Mouse (Mus musculus): ENCODE data around the gene Med16. TPM values are rescaled to one million over a fixed set of nuclear protein-coding genes. Genes with fewer than 3 reads are reported as not detected.
A peak's percentile ranks its signal among the peaks of the same experiment; 100 is the strongest.

The Med16 gene
- total RNA-seq, 2 experiments from 2014 or later = 39.6 to 43.8 TPM

DNA sequence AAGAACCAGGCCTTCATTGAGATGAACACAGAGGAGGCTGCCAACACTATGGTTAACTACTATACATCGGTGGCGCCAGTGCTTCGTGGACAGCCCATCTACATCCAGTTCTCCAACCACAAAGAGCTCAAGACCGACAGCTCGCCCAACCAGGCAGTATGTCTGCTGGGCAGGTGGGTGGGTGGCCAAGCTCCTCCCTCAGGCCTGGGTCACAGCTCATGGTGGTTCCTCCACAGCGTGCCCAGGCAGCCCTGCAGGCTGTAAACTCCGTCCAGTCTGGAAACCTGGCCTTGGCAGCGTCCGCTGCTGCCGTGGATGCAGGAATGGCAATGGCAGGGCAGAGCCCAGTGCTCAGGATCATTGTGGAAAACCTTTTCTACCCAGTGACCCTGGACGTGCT, 49.6 kb downstream of the Med16 start:
- peak; percentile 48 for DNase-seq

DNA sequence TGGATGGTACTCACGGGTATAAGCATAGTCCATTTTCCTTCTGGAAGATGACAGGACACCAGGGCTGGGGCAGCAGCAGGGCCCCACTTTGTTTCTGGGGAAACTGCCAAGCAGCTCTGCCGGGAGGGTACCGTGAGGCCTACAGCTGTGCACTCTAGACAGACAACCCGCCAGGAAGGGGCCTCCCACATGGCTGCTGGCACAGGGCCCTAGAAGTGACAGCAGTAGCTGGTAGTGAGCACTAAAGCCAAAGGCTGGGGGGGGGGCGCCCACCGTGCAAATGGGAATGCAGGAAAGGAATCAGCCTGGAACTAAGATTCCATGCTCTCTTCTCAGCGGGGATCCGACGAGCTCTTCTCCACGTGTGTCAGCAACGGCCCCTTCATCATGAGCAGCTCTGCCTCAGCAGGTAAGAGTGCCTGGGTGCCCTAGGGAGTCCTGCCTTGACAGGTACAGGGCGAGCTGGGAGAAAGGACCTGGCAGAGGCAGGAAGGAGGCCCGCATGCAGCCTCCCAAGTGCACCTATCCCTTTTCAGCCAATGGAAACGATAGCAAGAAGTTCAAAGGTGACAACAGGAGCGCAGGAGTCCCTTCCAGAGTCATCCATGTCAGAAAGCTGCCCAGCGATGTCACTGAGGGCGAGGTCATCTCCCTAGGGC, 50.2 kb downstream of the Med16 start:
- DNase-seq = peak; percentile 67

DNA sequence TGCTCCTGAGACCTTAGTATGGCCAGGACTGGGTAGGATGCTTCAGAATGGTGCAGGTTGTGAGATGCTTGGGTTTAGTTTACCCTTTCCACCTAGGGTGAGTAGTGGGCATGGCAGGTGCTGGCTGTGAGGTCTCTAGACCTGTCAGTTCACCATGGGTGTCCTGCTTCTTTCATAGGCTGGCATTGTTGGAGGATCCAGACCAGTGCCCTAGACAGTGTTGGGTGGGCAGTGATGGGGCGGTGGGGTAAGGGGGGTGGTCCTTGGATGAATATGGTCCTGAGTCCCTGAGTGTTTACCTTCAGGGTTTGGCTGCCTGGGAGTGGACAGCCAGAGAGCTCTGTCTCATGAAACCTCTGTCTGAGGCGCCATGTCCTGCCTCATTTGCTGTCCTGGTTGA, 50.8 kb downstream of the Med16 start:
- no peak for DNase-seq

DNA sequence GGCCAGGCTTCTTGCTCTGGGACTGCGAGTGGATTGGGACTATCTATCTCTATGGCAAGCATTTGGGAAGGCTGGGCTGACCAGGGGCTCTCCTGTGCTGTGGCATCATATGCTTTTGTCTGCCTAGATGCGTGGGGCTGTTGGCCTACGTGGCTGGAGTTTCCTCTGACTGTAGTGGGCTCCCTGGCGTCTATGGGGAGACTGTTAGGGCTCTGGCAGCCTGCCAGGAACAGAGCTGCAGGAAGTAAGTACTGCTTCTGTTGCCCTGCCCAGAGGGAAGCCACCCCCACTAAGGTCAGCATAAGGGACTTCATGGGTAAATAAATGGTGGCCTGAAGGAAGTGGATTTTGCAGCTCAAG, 51.3 kb downstream of the Med16 start:
- peak; percentile 65 for DNase-seq

DNA sequence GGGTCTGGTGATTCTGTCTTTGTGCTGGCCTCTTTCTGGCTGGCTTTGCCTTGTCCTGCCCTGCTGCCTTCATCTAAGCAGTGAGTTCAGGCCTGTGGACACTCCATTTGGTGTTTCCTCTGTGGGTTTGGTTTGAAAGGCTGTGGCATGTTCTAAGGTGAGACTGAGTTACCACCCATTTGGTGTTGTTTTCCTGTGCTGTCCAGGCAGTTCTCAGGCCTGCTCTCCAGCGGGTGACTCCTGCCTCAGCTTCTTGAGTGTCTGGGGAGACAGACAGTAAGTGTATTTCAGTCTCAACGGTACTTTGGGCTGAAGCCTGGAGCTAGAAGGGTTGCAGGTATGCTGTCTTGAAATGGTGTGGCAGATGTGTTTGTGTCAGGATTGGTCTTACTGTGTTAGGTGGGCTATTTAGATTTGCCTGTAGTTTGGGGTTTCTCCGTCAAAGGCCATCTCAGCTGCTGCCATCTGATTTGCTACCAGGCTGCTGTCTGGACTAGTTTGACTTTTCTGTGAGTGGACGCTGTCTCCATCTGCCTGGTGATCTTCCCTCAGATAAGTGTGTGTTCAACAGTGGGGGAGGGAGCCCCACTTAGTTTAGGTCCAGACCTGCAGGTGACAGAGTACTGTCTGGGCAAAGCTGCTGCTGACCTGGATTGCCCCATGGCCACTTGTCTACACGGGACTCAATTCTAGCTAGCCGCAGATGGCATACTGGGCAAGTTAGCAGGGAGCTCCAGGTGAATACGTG, 51.8 kb downstream of the Med16 start:
- no peak for DNase-seq

DNA sequence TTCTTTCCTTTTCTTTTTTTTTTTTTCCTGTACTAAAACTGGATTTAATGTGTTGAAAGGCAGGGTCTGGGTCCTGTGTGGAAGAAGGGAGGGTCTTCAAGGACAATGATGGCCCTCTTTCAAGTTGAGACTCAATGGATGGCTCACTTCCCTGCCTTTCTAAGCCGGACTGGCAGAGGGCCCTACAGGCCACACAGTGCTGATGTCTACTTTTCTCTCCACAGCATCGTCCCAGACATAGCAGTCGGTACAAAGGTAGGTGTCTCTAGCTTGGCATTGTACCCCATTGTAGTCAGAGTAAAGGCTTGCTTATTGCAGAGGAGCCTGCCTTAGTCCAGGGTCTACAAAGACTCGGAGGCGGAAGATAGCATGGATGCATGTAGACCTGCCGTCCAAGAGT, 52.4 kb downstream of the Med16 start:
- DNase-seq = no peak

DNA sequence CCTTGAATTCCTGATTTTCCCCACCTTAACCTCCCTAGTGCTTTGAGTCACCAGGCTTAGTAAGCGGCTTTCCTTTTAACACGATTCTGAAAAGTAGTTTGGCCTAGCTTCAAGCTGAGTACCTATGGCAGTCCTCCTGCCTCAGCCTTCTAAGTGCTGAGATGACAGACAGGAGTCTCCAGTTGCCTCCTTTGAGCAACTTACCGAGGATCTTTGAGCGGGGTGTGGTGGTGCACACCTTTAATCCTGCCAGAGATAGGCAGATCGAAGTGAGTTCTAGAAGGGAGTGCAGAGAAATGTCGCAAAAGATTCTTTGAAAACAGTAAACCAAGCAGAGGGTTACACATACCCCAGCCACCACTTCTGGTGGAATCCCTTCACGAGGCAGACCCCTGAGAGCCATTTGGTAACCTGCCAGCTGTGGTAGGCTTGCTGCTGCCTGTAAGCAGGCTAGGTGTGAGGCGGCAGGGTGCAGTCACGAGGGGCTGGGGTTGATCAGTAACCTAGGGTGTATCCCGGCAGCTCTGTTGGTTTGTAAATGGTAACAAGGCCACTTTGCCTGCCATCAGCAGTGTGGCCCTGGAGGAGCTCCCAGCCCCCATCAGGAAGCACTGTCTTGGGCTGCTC, 53.1 kb downstream of the Med16 start:
- DNase-seq = peak; percentile 33

DNA sequence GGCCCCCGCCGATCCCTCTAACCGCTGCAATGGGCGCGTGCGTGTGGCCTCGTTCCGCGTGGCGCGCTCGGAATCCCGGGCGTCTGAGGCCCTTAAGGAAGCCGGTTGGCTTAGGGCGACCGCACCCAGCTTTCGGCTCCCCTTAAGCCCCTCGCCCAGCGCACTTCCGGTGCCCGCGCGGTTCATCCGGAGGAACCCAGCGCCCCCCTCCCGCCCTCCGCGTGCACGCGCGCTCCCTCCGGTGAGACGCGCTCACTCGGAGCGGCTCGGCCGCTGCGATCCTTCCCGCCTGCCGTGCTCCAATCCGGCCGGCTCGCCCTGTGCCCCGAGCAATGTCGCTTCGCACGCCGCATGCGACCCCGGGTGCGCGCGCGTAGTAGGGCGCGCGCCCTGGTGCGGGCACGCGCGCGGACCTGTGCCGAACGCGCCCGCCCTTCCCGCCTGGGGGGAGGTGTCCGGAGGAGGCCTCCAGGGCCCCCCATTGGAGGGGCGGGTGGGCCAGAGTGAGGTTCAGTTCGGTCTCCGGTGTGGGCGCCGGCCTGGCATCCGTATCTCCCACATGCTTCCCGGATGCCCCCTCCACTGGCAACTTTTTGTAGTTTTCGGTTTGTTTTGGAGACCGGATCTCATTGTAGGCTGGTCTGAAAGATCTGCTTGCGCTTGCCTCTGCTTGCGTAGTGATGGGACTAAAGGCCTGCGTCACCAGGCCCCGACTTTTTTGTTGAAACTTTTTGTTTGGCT, 53.8 kb downstream of the Med16 start:
- peak; percentile 77 for DNase-seq

DNA sequence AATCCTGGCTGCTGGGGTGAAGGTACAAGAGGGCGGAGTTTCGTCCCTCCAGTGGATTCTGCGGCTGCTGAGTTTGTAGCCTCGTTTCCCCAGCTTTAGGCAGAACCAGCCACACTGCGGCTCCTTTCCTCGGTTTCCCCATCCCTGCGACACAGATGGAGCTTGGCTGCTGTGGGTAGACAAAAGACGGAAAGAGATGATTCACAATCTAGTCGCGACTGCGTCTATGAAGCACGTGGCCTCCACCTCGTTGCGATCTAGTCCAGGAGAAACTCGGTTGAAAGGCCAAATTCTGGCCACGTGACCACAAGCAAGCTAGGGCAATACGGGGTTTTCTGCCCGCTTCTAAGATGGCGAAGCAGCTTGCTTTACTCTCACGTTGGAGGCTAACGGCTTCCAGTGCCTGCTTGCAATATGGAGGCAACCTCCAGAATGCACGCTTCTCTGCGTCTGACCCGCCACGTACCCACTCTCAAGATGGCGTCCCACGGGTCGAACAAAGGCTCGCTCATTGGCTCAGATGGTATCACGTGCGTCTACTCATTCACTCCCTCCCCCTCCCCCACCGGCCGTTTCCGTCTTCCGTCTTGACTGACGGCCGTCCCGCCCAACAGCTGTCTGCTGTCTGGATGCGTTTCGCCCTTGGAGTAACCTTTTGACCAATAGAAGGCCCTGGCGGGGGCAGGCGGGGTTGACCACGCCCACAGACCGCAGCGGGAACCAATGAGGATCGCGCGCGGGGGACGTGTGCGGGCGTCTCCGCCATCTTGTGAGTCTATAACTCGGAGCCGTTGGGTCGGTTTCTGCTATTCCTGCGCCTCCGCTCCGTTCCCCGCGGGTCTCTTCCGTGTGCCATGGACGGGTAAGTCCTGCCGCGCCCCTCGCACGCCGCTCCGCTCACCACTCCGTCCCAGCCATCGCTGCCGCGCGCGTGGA, 54.6 kb downstream of the Med16 start, which contains the start of gene Ptbp1:
Ptbp1 (plus strand) TSS at position 568 of the 936 bp plus-strand sequence.
- DNase-seq = peak; percentile 99

DNA sequence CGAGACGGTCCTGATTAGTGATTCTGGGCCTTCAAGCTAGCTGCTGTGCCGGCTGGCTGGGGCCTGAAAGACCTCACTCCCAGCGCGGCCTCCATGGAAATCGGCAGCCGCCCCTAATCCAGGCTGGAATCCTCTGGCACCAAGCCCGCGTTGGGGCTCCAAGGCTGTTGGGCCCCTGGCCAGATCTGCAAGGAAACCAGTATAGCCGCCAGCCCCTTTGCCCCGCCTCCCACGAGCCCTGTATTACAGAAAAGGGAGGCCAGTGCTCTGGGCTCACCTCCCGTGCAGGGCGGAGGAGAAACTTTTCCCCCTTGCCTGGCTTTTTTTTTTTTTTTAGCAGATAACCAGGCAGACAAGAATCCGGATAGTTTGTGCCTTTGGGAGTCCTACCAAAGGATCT, 55.3 kb downstream of the Med16 start:
- peak; percentile 99 for DNase-seq

DNA sequence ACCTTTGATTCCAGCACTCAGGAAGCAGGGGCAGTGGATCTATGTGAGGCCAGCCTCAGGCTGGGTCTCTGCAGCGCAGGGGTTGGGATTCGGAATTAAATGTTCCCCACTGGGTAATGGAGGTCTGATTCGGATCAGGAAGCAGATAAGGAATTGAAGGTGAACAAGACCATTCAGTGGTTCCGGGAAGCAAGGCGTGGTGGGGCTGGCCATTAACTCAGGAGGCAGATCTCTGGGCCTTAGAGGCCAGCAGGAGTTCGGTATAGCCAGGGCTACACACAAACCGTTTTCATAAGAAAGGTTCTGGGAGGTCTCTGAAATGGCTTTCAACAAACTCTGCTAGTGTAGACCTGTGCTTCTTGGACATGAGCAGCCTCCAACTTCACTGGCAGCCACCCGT, 55.9 kb downstream of the Med16 start:
- no peak for DNase-seq

DNA sequence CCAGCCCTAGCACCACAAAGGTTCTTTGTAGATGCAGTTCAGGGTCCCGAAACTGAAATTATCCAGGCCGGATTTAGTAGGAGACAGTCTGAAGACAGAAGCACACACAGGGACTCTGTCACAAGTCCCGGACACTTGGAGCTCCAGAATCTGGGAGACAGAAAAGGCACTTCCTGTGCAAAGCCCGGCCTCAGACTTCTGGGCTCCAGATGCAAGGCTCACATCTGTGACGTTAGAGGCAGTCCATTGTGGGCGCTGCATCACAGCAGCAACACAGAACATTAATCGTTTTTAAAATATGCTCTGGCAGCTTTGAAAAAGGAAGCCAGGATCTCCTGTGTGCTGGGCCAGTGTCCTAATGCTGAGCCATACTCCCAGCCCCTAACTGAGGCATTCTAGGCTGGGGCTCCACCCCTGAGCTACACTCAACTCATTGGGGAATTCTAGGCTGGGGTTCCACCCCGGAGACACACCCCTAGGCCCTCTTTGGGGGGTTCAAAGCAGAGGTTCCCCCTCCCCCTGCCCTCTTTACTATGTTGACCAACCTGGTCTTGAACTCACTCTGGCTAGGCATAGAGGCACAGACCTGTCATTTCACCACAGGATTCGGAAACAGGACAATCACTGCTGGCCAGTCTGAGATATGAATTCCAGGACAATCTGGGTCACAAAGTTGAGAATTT, 56.5 kb downstream of the Med16 start:
- no peak for DNase-seq

DNA sequence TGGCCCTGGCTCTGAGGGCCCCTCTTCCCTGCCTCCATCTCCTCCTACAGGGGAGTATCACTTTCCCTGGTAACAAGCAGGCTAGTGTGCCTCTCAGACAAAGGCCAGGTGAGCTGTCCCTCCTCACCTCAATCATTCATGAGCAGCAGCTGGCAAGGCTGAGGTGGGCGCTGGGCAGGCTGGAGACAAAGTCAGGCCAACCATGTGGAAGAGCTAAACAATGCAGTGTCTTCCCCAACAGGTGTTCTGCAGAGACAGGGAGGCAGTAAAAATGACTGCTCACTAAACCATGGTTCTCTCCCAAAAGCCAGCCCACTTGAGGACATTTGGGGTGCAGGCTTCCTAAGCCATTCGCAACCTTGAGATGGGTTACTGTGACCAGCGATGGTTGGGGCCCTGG, 57.1 kb downstream of the Med16 start:
- no peak for DNase-seq

DNA sequence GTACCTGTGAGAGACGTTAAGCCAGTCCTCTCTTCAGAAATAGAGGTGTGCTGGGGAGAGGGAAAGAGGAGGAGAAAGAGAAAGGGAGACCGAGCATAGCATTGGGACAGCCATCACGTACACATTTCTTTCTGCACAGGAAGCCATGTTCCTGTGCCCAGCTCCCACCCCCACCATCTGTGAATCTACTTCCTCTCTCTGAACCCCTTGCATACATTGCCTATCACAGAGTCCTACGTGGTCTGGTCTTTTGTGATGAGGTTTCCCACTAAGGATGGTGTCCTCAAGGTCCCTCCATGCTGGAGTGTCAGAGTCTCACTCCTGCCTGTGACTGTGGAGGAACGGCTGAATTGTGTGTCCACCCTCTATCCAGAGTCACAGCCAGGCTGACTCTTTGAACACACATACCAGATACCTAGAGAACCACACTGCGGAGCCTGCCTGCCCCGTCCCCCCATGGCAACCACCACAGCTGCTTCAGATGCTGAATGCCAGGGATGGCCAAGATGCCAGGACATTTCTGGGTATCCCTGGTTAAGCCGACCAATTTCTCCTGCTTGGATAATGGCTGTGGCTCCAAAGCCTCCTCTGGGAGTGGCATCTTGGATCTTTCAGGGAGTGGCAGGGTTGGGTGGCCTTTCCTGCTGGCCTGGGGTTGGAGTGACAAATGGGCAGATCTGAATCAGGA, 58.6 kb downstream of the Med16 start:
- DNase-seq = no peak

DNA sequence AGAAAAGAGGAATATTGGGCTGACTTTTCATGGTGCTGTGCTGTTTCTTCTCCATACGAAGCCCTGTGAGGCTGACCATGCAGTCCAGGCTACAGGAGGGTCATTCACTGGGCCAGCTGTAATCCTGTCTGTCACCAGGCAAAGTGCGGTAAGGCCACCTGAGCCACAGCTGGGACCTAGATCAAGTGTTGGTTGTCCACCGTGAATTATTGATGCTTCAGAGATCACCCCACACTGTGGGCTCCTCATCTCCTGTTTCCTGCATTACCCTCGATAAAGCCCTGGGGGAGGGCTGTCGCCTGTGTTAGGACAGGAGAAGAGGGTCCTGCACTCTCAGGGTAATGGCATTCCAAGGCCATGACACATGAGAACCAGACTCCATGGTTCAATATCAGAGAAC, 62.2 kb downstream of the Med16 start:
- DNase-seq = no peak

Small RNA genes within 50 kb of the gene (microRNA-seq; reads per million reads assigned to microRNA genes)
- gene Mir6910 = 0 to 0.25 reads per million in 2 experiments

Other genes with a start within 250 kb of the Med16 start
- not detected for gene Madcam1, start 244.4 kb downstream of the Med16 start, total RNA-seq (2021)
- 10 to 100 TPM; 18.3 to 18.7 TPM for gene Tpgs1, start 239.6 kb downstream of the Med16 start, total RNA-seq (2021)
- gene Cdc34, start 226.7 kb downstream of the Med16 start, total RNA-seq (2021) = 100 to 1,000 TPM; 265 to 287 TPM
- 1 to 10 TPM; 2.3 to 2.7 TPM for gene Gzmm, start 219.9 kb downstream of the Med16 start, total RNA-seq (2021)
- gene Bsg, start 204.4 kb downstream of the Med16 start, total RNA-seq (2021) = 100 to 1,000 TPM; 420 to 439 TPM
- under 1 TPM; 0.86 to 0.96 TPM for gene Hcn2, start 192.3 kb downstream of the Med16 start, total RNA-seq (2021)
- gene Polrmt, start 162.3 kb downstream of the Med16 start, total RNA-seq (2021) = 10 to 100 TPM; 20.8 to 24.6 TPM
- not detected for gene Fgf22, start 153.8 kb downstream of the Med16 start, total RNA-seq (2021)
- 10 to 100 TPM; 35.2 to 36.1 TPM for gene Rnf126, start 142.0 kb downstream of the Med16 start, total RNA-seq (2021)
- 1 to 10 TPM; 1.1 to 1.6 TPM for gene Fstl3, start 131.7 kb downstream of the Med16 start, total RNA-seq (2021)
- gene Prss57, start 118.0 kb downstream of the Med16 start, total RNA-seq (2021) = under 1 TPM in 1 of 2 experiments, not detected in 1; 0.11 TPM
- 10 to 100 TPM; 26.6 to 36.8 TPM for gene Palm, start 115.4 kb downstream of the Med16 start, total RNA-seq (2021)
- under 1 TPM in 1 of 2 experiments, not detected in 1; 0.54 TPM for gene Misp, start 87.9 kb downstream of the Med16 start, total RNA-seq (2021)
- 100 to 1,000 TPM in 1 of 2 experiments, 10 to 100 TPM in 1; 75.2 to 110 TPM for gene Ptbp1, start 54.5 kb downstream of the Med16 start, total RNA-seq (2021)
- 1 to 10 TPM in 1 of 2 experiments, not detected in 1; 2.1 TPM for gene Prtn3, start 34.4 kb downstream of the Med16 start, total RNA-seq (2021)
- 1 to 10 TPM in 1 of 2 experiments, under 1 TPM in 1; 0.49 to 1.6 TPM for gene Plppr3, start 34.3 kb downstream of the Med16 start, total RNA-seq (2021)
- gene Elane, start 22.7 kb downstream of the Med16 start, total RNA-seq (2021) = 1 to 10 TPM in 1 of 2 experiments, not detected in 1; 1.9 TPM
- gene Cfd, start 18.1 kb downstream of the Med16 start, total RNA-seq (2021) = 10 to 100 TPM; 21.5 to 22.8 TPM
- not detected for gene Gm26602, start 1.9 kb upstream of the Med16 start, total RNA-seq (2021)
- under 1 TPM; 0.23 to 0.59 TPM for gene Kiss1r, start 8.0 kb upstream of the Med16 start, total RNA-seq (2021)
- gene R3hdm4, start 12.3 kb upstream of the Med16 start, total RNA-seq (2021) = 100 to 1,000 TPM; 101 to 108 TPM
- 1 to 10 TPM; 2.6 to 4.1 TPM for gene Arid3a, start 18.1 kb upstream of the Med16 start, total RNA-seq (2021)
- gene Wdr18, start 51.2 kb upstream of the Med16 start, total RNA-seq (2021) = 10 to 100 TPM; 18.0 to 21.8 TPM
- under 1 TPM; 0.14 to 0.38 TPM for gene Grin3b, start 61.8 kb upstream of the Med16 start, total RNA-seq (2021)
- 10 to 100 TPM; 85.5 to 90.8 TPM for gene Tmem259, start 75.4 kb upstream of the Med16 start, total RNA-seq (2021)
- 10 to 100 TPM; 26.1 to 38.6 TPM for gene Cnn2, start 79.7 kb upstream of the Med16 start, total RNA-seq (2021)
- 1 to 10 TPM; 3.2 to 4.2 TPM for gene Abca7, start 87.6 kb upstream of the Med16 start, total RNA-seq (2021)
- 1 to 10 TPM; 2.0 to 3.5 TPM for gene Arhgap45, start 107.7 kb upstream of the Med16 start, total RNA-seq (2021)
- 10 to 100 TPM; 62.1 to 62.7 TPM for gene Polr2e, start 130.9 kb upstream of the Med16 start, total RNA-seq (2021)
- 100 to 1,000 TPM; 380 to 398 TPM for gene Gpx4, start 138.2 kb upstream of the Med16 start, total RNA-seq (2021)
- gene Sbno2, start 196.6 kb upstream of the Med16 start, total RNA-seq (2021) = 10 to 100 TPM in 1 of 2 experiments, 1 to 10 TPM in 1; 7.7 to 11.6 TPM
- gene Stk11, start 206.9 kb upstream of the Med16 start, total RNA-seq (2021) = 100 to 1,000 TPM; 105 to 110 TPM
- 100 to 1,000 TPM; 576 to 659 TPM for gene Atp5d, start 229.7 kb upstream of the Med16 start, total RNA-seq (2021)
- gene Cbarp, start 231.9 kb upstream of the Med16 start, total RNA-seq (2021) = 1 to 10 TPM; 2.3 to 3.2 TPM
- gene Midn, start 239.3 kb upstream of the Med16 start, total RNA-seq (2021) = 10 to 100 TPM; 34.3 to 62.7 TPM